Mouse (Mus musculus): Measurements from ENCODE around the gene Palb2. TPM values are rescaled to one million over a fixed set of nuclear protein-coding genes. Genes with fewer than 3 reads are reported as not detected.
A peak's percentile ranks its signal among the peaks of the same experiment; 100 is the strongest.

Gene Palb2
- polyA plus RNA-seq, 1 experiment from 2014 or later = 9.9 TPM

- WGBS = 6% methylated on average over 13 of the region's 13 CpGs
- peak overlapping the region; percentile 69 for H3K4me2 ChIP-seq (ENCODE audit: low read depth, low read length)
- peaks cover 24% of the 10 kb centered on the region for H3K4me1 ChIP-seq (ENCODE audit: control insufficient read depth, insufficient read depth, low read length)
- H3K9ac ChIP-seq (ENCODE audit: low read depth, low read length) = peak overlapping the region; percentile 59
- H3K4me3 ChIP-seq (ENCODE audit: low read depth, low read length) = peak overlapping the region; percentile 51
- ATAC-seq (ENCODE audit: low read depth) (no peak), DNase-seq (ENCODE audit: low spot score) (no peak)
- no peaks in the 10 kb centered on the region for H3K9me3 ChIP-seq (ENCODE audit: control insufficient read depth, low read length)
- peaks cover 27% of the 10 kb centered on the region for H3K36me3 ChIP-seq (ENCODE audit: control insufficient read depth, insufficient read depth, low read length)
- H3K27ac ChIP-seq (replicated peaks; ENCODE audit: low read depth, low read length) = peak overlapping the region; percentile 72
- no peaks in the 10 kb centered on the region for H3K27me3 ChIP-seq (replicated peaks; ENCODE audit: control insufficient read depth, insufficient read depth, low read length)
These were observed 25.7 kb upstream of the Palb2 start for GRCm38 (mm10) chr7:122158488-122158887.

GRCm38 (mm10) chr7:122152473-122152872 lies 19.7 kb upstream of the Palb2 start:
- no peaks in the 10 kb centered on the region for H3K4me1 ChIP-seq (ENCODE audit: control insufficient read depth, insufficient read depth, low read length)
- no peak overlapping the region for H3K4me3 ChIP-seq (ENCODE audit: low read depth, low read length)
- H3K9me3 ChIP-seq (ENCODE audit: control insufficient read depth, low read length) = no peaks in the 10 kb centered on the region
- ATAC-seq (ENCODE audit: low read depth) = no peak
- H3K9ac ChIP-seq (ENCODE audit: low read depth, low read length) = no peak overlapping the region
- H3K27ac ChIP-seq (replicated peaks; ENCODE audit: low read depth, low read length) = no peak overlapping the region
- H3K27me3 ChIP-seq (replicated peaks; ENCODE audit: control insufficient read depth, insufficient read depth, low read length) = no peaks in the 10 kb centered on the region
- peaks cover 23% of the 10 kb centered on the region for H3K36me3 ChIP-seq (ENCODE audit: control insufficient read depth, insufficient read depth, low read length)
- 93% methylated on average over 4 of the region's 4 CpGs for WGBS
- H3K4me2 ChIP-seq (ENCODE audit: low read depth, low read length) = no peak overlapping the region
- DNase-seq (ENCODE audit: low spot score) = no peak

GRCm38 (mm10) chr7:122140991-122141390 lies 8.2 kb upstream of the Palb2 start:
- DNase-seq (ENCODE audit: low spot score) (no peak), ATAC-seq (ENCODE audit: low read depth) (no peak)
- no peak overlapping the region for H3K27ac ChIP-seq (replicated peaks; ENCODE audit: low read depth, low read length)
- no peak overlapping the region for H3K4me2 ChIP-seq (ENCODE audit: low read depth, low read length)
- H3K9me3 ChIP-seq (ENCODE audit: control insufficient read depth, low read length) = no peaks in the 10 kb centered on the region
- H3K9ac ChIP-seq (ENCODE audit: low read depth, low read length) = no peak overlapping the region
- no peaks in the 10 kb centered on the region for H3K4me1 ChIP-seq (ENCODE audit: control insufficient read depth, insufficient read depth, low read length)
- H3K36me3 ChIP-seq (ENCODE audit: control insufficient read depth, insufficient read depth, low read length) = peaks cover 94% of the 10 kb centered on the region
- no peak overlapping the region for H3K4me3 ChIP-seq (ENCODE audit: low read depth, low read length)
- no peaks in the 10 kb centered on the region for H3K27me3 ChIP-seq (replicated peaks; ENCODE audit: control insufficient read depth, insufficient read depth, low read length)

- Histone ChIP-seq H3K9me3 (ENCODE audit: control insufficient read depth, low read length) (no peaks in the 10 kb centered on the region), H3K4me1 (ENCODE audit: control insufficient read depth, insufficient read depth, low read length) (peaks cover 3% of the 10 kb centered on the region; the same call in 1 of the 2 replicates), H3K27me3 (replicated peaks; ENCODE audit: control insufficient read depth, insufficient read depth, low read length) (no peaks in the 10 kb centered on the region), H3K9ac (ENCODE audit: low read depth, low read length) (no peak overlapping the region), H3K27ac (replicated peaks; ENCODE audit: low read depth, low read length) (no peak overlapping the region), H3K4me3 (ENCODE audit: low read depth, low read length) (no peak overlapping the region), H3K4me2 (ENCODE audit: low read depth, low read length) (no peak overlapping the region), H3K36me3 (ENCODE audit: control insufficient read depth, insufficient read depth, low read length) (peaks cover 84% of the 10 kb centered on the region)
- 96% methylated on average over 5 of the region's 5 CpGs for WGBS
- ATAC-seq (ENCODE audit: low read depth) = no peak
- DNase-seq (ENCODE audit: low spot score) = no peak
These were observed 5.4 kb upstream of the Palb2 start for GRCm38 (mm10) chr7:122138190-122138589.

- no peaks in the 10 kb centered on the region for H3K9me3 ChIP-seq (ENCODE audit: control insufficient read depth, low read length)
- DNase-seq (ENCODE audit: low spot score) = no peak
- no peak overlapping the region for H3K4me3 ChIP-seq (ENCODE audit: low read depth, low read length)
- H3K9ac ChIP-seq (ENCODE audit: low read depth, low read length) = no peak overlapping the region
- no peaks in the 10 kb centered on the region for H3K27me3 ChIP-seq (replicated peaks; ENCODE audit: control insufficient read depth, insufficient read depth, low read length)
- ATAC-seq (ENCODE audit: low read depth) = no peak
- H3K36me3 ChIP-seq (ENCODE audit: control insufficient read depth, insufficient read depth, low read length) = peaks cover 74% of the 10 kb centered on the region
- H3K27ac ChIP-seq (replicated peaks; ENCODE audit: low read depth, low read length) = no peak overlapping the region
- H3K4me2 ChIP-seq (ENCODE audit: low read depth, low read length) = no peak overlapping the region
- H3K4me1 ChIP-seq (ENCODE audit: control insufficient read depth, insufficient read depth, low read length) = peaks cover 3% of the 10 kb centered on the region; the same call in 1 of the 2 replicates
These were observed 4.3 kb upstream of the Palb2 start for GRCm38 (mm10) chr7:122137071-122137470.

DNA sequence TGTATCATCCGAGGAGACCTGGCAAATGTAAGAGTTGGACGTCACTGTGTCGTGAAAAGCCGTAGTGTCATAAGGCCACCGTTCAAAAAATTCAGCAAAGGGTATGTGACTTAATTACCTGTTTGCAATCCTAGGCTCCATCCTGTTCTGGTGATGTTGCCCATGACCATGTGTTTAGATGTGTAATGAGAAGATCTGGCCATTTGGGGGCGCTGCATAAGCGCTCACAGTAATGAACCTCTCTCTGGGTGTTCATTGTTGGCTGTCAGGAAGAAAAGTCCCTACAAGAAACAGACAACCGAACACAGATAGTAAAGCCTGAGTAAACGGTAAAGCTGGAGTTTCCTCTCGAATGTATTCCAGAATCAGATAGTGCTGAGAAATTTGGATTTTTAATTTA lies 2.3 kb upstream of the Palb2 start:
- no peak overlapping the region for H3K4me3 ChIP-seq (ENCODE audit: low read depth, low read length)
- 79% methylated on average over 10 of the region's 10 CpGs for WGBS
- H3K4me2 ChIP-seq (ENCODE audit: low read depth, low read length) = no peak overlapping the region
- peaks cover 3% of the 10 kb centered on the region; the same call in 1 of the 2 replicates for H3K4me1 ChIP-seq (ENCODE audit: control insufficient read depth, insufficient read depth, low read length)
- H3K27me3 ChIP-seq (replicated peaks; ENCODE audit: control insufficient read depth, insufficient read depth, low read length) = no peaks in the 10 kb centered on the region
- DNase-seq (ENCODE audit: low spot score) (no peak), ATAC-seq (ENCODE audit: low read depth) (no peak)
- H3K36me3 ChIP-seq (ENCODE audit: control insufficient read depth, insufficient read depth, low read length) = peaks cover 55% of the 10 kb centered on the region
- H3K27ac ChIP-seq (replicated peaks; ENCODE audit: low read depth, low read length) = no peak overlapping the region
- H3K9ac ChIP-seq (ENCODE audit: low read depth, low read length) = no peak overlapping the region
- no peaks in the 10 kb centered on the region for H3K9me3 ChIP-seq (ENCODE audit: control insufficient read depth, low read length)

- ATAC-seq (ENCODE audit: low read depth) (no peak), DNase-seq (ENCODE audit: low spot score) (no peak)
- H3K9ac ChIP-seq (ENCODE audit: low read depth, low read length) = peak overlapping the region; percentile 88
- H3K4me1 ChIP-seq (ENCODE audit: control insufficient read depth, insufficient read depth, low read length) = peaks cover 3% of the 10 kb centered on the region; the same call in 1 of the 2 replicates
- no peaks in the 10 kb centered on the region for H3K9me3 ChIP-seq (ENCODE audit: control insufficient read depth, low read length)
- peak overlapping the region; percentile 70; the same call in 1 of the 2 replicates for H3K27ac ChIP-seq (replicated peaks; ENCODE audit: low read depth, low read length)
- no peaks in the 10 kb centered on the region for H3K27me3 ChIP-seq (replicated peaks; ENCODE audit: control insufficient read depth, insufficient read depth, low read length)
- peaks cover 41% of the 10 kb centered on the region for H3K36me3 ChIP-seq (ENCODE audit: control insufficient read depth, insufficient read depth, low read length)
- peak overlapping the region; percentile 86 for H3K4me3 ChIP-seq (ENCODE audit: low read depth, low read length)
- peak overlapping the region; percentile 77 for H3K4me2 ChIP-seq (ENCODE audit: low read depth, low read length)
- WGBS = 16% methylated on average over 8 of the region's 8 CpGs
These were observed 497 bp upstream of the Palb2 start for GRCm38 (mm10) chr7:122133338-122133625.

DNA sequence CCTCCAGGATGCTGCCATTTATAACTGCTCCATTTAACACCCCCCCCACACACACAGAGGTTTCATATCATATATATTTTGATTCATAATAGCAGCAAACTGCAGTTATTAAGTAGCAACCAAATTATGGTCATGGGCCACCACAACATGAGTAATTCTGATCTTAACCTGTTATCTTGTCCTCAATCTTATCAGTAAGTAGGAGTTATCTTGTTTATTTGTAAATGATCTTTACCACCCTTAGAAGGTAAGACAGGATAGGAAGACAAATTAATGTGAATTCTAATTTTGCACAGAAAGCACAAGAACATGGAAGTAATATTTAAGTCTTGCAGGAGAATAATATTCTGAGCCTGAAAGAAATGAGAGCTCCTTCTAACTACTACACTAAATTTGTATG lies 951 bp downstream of the Palb2 start:
- peaks cover 3% of the 10 kb centered on the region; the same call in 1 of the 2 replicates for H3K4me1 ChIP-seq (ENCODE audit: control insufficient read depth, insufficient read depth, low read length)
- DNase-seq (ENCODE audit: low spot score) = no peak
- peak overlapping the region; percentile 88 for H3K9ac ChIP-seq (ENCODE audit: low read depth, low read length)
- peaks cover 44% of the 10 kb centered on the region for H3K36me3 ChIP-seq (ENCODE audit: control insufficient read depth, insufficient read depth, low read length)
- H3K4me3 ChIP-seq (ENCODE audit: low read depth, low read length) = peak overlapping the region; percentile 86
- H3K9me3 ChIP-seq (ENCODE audit: control insufficient read depth, low read length) = no peaks in the 10 kb centered on the region
- H3K27ac ChIP-seq (replicated peaks; ENCODE audit: low read depth, low read length) = no peak overlapping the region
- ATAC-seq (ENCODE audit: low read depth) = no peak
- H3K4me2 ChIP-seq (ENCODE audit: low read depth, low read length) = peak overlapping the region; percentile 77
- no peaks in the 10 kb centered on the region for H3K27me3 ChIP-seq (replicated peaks; ENCODE audit: control insufficient read depth, insufficient read depth, low read length)

DNA sequence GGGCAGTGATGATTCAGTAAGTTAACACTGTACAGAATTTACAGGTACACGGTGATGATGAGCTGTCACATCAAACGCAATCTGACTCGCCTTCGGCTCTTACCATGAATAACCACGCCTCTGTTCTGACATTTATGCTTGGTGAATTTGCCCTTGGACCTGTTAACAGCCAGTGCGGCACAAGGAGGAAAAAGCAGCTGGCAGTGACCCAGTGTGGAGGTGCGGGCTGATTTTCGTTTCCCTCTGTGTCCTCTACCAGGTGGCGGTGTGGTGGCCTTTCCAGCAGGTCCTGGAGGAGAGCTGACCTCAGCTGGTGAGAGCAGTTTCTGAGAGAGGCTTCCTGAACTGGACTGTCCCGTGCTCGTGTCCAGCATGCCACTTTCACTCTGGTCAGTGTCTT lies 5.8 kb downstream of the Palb2 start:
- WGBS = 94% methylated on average over 11 of the region's 11 CpGs
- no peak for ATAC-seq (ENCODE audit: low read depth)

More for the DNA sequence above, 5.8 kb downstream of the Palb2 start:
- Histone ChIP-seq H3K4me2 (ENCODE audit: low read depth, low read length) (no peak overlapping the region), H3K9me3 (ENCODE audit: control insufficient read depth, low read length) (no peaks in the 10 kb centered on the region), H3K27ac (replicated peaks; ENCODE audit: low read depth, low read length) (no peak overlapping the region), H3K27me3 (replicated peaks; ENCODE audit: control insufficient read depth, insufficient read depth, low read length) (no peaks in the 10 kb centered on the region), H3K9ac (ENCODE audit: low read depth, low read length) (no peak overlapping the region), H3K4me1 (ENCODE audit: control insufficient read depth, insufficient read depth, low read length) (no peaks in the 10 kb centered on the region), H3K4me3 (ENCODE audit: low read depth, low read length) (no peak overlapping the region), H3K36me3 (ENCODE audit: control insufficient read depth, insufficient read depth, low read length) (peaks cover 44% of the 10 kb centered on the region)
- DNase-seq (ENCODE audit: low spot score) = no peak
